Mouse (Mus musculus) intestine, embryonic 14.5 days (tissue): ENCODE measurements at regions not wholly inside any gene's neighbourhood (a gene's known extent, or its start where the extent isn't known, plus 50 kb on each side); places are given as distances from the start of the nearest gene placed in this dataset.

ENCODE experiments used
- ATAC-seq: fragments of 200-750 bp; cut with Nextera tagmentation; replicated peaks from 2 replicates; pipeline ENCODE4 v1.8.0; 2017; ENCODE audit warnings: low read depth, moderate number of reproducible peaks, moderate TSS enrichment, moderate library complexity; ENCODE audit not compliant: low FRiP score, low TSS enrichment
- DNase-seq: peaks from one replicate; pipeline ENCODE4 v3.0.0-alpha.2; 2018; ENCODE audit warnings: low spot score
- H3K27ac ChIP-seq: fragments of 300-500 bp; sonication (generic); 2 replicates; pipeline ENCODE4 v1.5.1; 2014; ENCODE audit warnings: low read depth, mild to moderate bottlenecking, control low read depth
- H3K27me3 ChIP-seq: fragments of 300-500 bp; sonication (generic); replicated peaks from 2 replicates; pipeline ENCODE4 v1.6.1; 2014; ENCODE audit warnings: low read length, control low read depth; ENCODE audit not compliant: control insufficient read depth, insufficient read depth
- H3K36me3 ChIP-seq: fragments of 300-500 bp; sonication (generic); 2 replicates; pipeline ENCODE4 v1.6.1; 2014; ENCODE audit warnings: low read length, control low read depth; ENCODE audit not compliant: control insufficient read depth, insufficient read depth
- H3K4me1 ChIP-seq: fragments of 300-500 bp; sonication (generic); replicated peaks from 2 replicates; pipeline ENCODE4 v1.6.1; 2014; ENCODE audit warnings: low read length, control low read depth, mixed read lengths; ENCODE audit not compliant: control insufficient read depth, insufficient read depth
- H3K4me2 ChIP-seq: fragments of 300-500 bp; sonication (generic); 2 replicates; pipeline ENCODE4 v1.6.1; 2014; ENCODE audit warnings: low read length
- H3K4me3 ChIP-seq: fragments of 300-500 bp; sonication (generic); 2 replicates; pipeline ENCODE4 v1.5.1; 2014; ENCODE audit warnings: low read depth, low read length, control low read depth, mixed read lengths
- H3K9ac ChIP-seq: fragments of 300-500 bp; sonication (generic); 2 replicates; pipeline ENCODE4 v1.6.1; 2014; ENCODE audit warnings: mild to moderate bottlenecking, low read length
- H3K9me3 ChIP-seq: fragments of 300-500 bp; sonication (generic); 2 replicates; pipeline ENCODE4 v1.6.1; 2016; ENCODE audit warnings: low read length, control low read depth; ENCODE audit not compliant: control insufficient read depth
- WGBS: fragments of 180-500 bp; shearing (Covaris S2); extraction: QIAGEN DNeasy Blood & Tissue Kit; methylation state at CpG from one replicate; pipeline ENCODE4 v1.1.7; 2014; 5-methylcytosine and 5-hydroxymethylcytosine counted together

DNA sequence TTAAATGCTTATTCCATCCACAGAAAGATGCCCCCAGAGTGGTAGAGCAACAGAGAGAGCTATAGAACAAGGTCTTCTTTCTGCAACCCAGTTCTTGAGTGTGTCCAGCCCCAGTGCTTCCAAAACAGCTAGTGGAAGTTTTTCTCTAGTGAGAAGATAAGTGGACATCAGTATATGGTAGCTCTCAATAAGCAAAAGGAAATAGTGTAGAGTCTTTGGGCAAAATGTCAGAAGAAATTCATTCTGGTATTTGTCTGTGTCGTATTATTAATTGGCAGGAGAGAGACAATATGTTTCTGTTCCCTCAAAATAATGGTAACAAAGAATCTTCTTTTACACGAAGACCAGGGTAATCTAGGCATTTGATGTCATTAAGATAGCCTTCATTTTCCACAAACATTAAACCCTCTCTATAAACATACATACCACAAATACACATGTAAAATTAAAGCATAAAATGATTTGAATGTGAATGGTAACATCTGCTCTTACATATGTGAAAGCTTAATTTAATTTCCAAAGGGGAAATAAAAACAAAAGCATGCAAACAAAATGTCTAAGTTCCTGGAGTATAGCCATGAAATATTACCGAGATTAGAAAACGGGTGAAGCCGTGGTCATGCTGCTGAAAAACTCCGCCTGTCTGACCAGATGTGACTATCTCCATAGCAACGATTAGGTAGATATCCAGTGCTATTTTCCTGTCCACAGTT, 342.1 kb upstream of the Thbs1 start:
- ATAC-seq: no peak
- Histone ChIP-seq H3K27ac (0 out of 2 replicates have a peak overlapping the region, but pooled peaks have one; percentile 3), H3K27me3 (no peaks in the 10 kb centered on the region), H3K4me2 (no peak overlapping the region), H3K4me1 (0 out of 2 replicates have a peak, but pooled peaks cover 8% of the 10 kb centered on the region), H3K36me3 (no peaks in the 10 kb centered on the region), H3K4me3 (no peak overlapping the region), H3K9me3 (no peaks in the 10 kb centered on the region), H3K9ac (no peak overlapping the region)
- WGBS: 40% methylated on average over 7 of the region's 7 CpGs
- no peak for DNase-seq

DNA sequence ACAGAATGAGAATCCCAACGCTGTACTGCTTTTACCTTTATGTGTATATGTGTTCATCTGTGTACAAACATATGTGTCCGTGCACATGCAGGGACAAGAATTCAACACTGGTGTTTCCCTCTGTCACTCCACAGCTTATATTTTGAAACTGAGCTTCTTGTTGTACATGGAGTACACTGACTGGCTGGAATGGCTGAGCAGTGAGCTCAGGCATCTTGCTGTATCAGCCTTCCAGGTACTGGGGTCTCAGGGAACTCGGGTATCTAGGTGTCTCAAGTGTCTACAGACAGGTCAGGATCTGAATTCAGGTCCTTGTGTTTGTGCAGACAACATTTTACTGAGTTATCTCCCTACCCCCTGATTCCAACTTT, 341.6 kb upstream of the Thbs1 start:
- no peak for DNase-seq
- WGBS: 63% methylated on average over 3 of the region's 3 CpGs
- H3K4me3 ChIP-seq: no peak overlapping the region
- no peak overlapping the region for H3K4me2 ChIP-seq
- ATAC-seq: no peak
- H3K9ac ChIP-seq: no peak overlapping the region
- H3K27me3 ChIP-seq: no peaks in the 10 kb centered on the region
- H3K9me3 ChIP-seq: no peaks in the 10 kb centered on the region
- H3K27ac ChIP-seq: 0 out of 2 replicates have a peak overlapping the region, but pooled peaks have one; percentile 3
- H3K36me3 ChIP-seq: no peaks in the 10 kb centered on the region
- 0 out of 2 replicates have a peak, but pooled peaks cover 8% of the 10 kb centered on the region for H3K4me1 ChIP-seq

DNA sequence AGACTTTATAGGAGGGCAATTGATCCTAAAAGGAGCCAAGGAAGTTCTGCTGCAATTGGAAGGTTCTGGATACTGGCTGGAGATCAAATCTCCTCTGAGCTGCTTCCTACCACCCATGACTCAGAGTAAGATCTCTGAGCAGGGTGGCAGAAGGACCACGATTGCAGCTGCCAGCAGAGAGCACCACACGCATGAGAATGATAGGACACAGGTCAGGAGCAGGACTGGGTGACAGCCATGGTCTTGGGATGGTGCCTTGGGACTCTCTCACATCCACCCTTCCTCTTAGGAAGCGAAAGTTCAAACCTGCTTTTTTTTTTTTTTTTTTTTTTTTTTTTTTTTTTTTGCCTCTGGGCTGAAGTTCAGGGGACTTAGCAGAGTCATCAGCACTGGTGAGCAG, 331.4 kb upstream of the Thbs1 start:
- WGBS: 90% methylated on average over 2 of the region's 3 CpGs
- Histone ChIP-seq H3K36me3 (no peaks in the 10 kb centered on the region), H3K4me1 (no peaks in the 10 kb centered on the region), H3K4me2 (no peak overlapping the region), H3K27me3 (no peaks in the 10 kb centered on the region), H3K9me3 (no peaks in the 10 kb centered on the region), H3K9ac (no peak overlapping the region), H3K4me3 (no peak overlapping the region), H3K27ac (no peak overlapping the region)
- DNase-seq: no peak
- ATAC-seq: no peak

DNA sequence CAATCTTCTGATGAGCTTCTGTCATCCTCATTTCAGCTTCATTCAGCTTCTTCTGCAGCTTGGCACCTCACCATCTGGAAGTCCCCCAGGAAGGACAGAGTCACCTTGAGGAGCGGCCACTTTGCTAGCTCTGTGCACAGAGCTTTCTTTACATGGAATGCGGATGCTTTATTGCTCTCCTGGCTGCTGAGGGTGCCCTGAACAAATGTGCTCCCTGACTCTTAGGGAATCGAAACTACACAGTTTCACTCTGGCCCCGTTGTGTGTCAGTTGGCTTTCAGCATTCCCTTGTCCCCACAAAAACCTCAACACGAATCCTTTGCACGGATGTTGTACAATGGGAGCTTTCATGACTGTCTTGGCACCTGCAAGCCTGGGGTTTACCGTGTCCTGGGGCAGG, 330.9 kb upstream of the Thbs1 start:
- WGBS: 77% methylated on average over 7 of the region's 7 CpGs
- Histone ChIP-seq H3K9me3 (no peaks in the 10 kb centered on the region), H3K4me1 (no peaks in the 10 kb centered on the region), H3K4me3 (no peak overlapping the region), H3K4me2 (no peak overlapping the region), H3K9ac (no peak overlapping the region), H3K27me3 (no peaks in the 10 kb centered on the region), H3K27ac (no peak overlapping the region), H3K36me3 (no peaks in the 10 kb centered on the region)
- ATAC-seq (no peak), DNase-seq (no peak)

DNA sequence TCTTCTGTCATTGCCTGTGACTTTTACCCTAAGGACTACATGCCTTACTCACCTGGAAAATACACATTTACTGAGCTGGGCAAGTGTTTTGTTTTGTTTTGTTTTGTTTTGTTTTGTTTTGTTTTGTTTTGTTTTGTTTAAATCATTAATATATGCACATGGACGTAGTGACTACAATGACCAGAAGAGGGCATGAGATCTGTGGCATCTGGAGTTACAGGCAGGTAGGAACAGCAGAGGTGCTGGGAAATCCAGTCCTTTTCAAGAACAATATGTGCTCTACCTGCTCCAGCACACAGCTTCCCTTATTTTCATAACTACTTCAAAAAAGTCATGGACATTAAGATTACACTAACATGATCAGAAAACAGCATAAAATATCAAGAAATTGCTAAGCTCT, 324.4 kb upstream of the Thbs1 start:
- H3K4me3 ChIP-seq: no peak overlapping the region
- no peaks in the 10 kb centered on the region for H3K36me3 ChIP-seq
- no peaks in the 10 kb centered on the region for H3K27me3 ChIP-seq
- H3K9me3 ChIP-seq: no peaks in the 10 kb centered on the region
- no peaks in the 10 kb centered on the region for H3K4me1 ChIP-seq
- H3K9ac ChIP-seq: no peak overlapping the region
- H3K4me2 ChIP-seq: no peak overlapping the region
- no peak for ATAC-seq
- DNase-seq: no peak
- 71% methylated on average over 1 of the region's 1 CpGs for WGBS
- no peak overlapping the region for H3K27ac ChIP-seq

DNA sequence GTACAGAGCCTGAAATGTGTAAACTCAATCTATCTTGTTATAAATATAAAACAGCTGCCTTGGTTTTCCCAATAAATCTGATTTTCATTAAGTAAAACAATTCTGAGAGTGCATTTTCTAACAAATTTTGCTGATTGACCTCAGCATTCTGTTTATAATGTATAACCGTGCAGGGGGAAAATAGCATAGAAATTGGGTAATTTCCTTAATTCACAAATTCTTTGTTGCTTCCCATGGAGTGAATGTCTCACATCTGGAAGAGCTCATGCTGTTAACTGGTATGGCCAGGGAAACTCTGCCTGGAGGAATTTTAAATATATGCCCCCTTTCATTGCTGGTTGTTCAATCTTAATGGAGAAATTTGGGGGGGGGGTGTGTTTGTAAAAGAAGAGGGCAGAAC, 317.4 kb upstream of the Thbs1 start:
- Histone ChIP-seq H3K9me3 (no peaks in the 10 kb centered on the region), H3K27ac (no peak overlapping the region), H3K4me1 (no peaks in the 10 kb centered on the region), H3K4me2 (no peak overlapping the region), H3K36me3 (no peaks in the 10 kb centered on the region), H3K4me3 (no peak overlapping the region), H3K9ac (no peak overlapping the region), H3K27me3 (no peaks in the 10 kb centered on the region)
- ATAC-seq (no peak), DNase-seq (no peak)
- WGBS: 65% methylated on average over 1 of the region's 1 CpGs

DNA sequence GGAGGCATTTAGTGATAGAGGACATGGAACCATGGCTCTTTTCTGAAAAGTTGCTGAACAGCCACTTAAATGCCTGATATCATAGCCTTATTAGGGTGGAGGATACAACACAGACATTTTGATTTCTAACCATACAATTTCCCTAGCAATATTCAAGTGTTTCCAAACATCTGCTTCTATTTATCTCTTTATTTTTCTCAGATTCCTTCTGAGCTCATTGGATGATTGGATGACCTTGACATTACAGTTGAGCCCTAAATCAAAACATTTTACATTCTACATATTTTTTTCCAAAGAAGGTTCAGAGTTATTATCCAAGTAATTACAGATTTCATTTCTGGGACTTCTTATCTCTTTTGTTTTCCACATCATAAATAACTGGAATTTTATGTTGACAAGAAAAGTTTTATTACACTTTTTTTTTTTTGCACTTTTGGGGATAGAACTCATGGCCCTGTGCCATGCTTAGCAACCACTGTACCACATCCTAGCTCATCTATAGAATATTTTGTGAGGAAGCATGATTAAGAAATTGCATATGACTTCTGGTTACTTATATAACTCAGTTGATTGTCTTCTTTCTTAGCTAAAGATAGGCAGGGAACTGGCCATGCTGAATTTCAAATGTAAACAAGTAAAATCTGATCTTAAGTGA, 309.6 kb upstream of the Thbs1 start:
- H3K9ac ChIP-seq: no peak overlapping the region
- no peaks in the 10 kb centered on the region for H3K36me3 ChIP-seq
- H3K4me2 ChIP-seq: no peak overlapping the region
- DNase-seq: no peak
- H3K27me3 ChIP-seq: no peaks in the 10 kb centered on the region
- H3K9me3 ChIP-seq: no peaks in the 10 kb centered on the region
- H3K27ac ChIP-seq: no peak overlapping the region
- H3K4me1 ChIP-seq: no peaks in the 10 kb centered on the region
- H3K4me3 ChIP-seq: no peak overlapping the region
- ATAC-seq: no peak

DNA sequence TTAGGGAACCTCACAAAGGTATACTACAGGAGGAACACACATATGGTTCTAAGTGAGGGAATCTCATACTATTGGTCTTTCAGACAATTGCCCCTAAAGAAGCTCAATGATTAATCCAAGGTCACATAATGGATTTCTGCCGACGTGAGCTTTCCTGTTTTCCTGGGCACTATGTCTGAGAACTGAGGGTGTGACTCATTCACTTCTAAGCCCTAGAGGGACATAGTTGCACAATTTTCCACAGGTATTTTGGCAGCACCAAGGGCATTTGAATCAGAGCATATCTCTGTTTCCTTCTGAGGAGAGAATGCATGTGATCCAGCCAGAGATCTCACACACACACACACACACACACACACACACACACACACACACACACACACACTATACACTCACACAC, 309.0 kb upstream of the Thbs1 start:
- H3K4me2 ChIP-seq: no peak overlapping the region
- H3K4me3 ChIP-seq: no peak overlapping the region
- H3K4me1 ChIP-seq: no peaks in the 10 kb centered on the region
- H3K27me3 ChIP-seq: no peaks in the 10 kb centered on the region
- no peak overlapping the region for H3K27ac ChIP-seq
- H3K9me3 ChIP-seq: no peaks in the 10 kb centered on the region
- WGBS: 52% methylated on average over 2 of the region's 2 CpGs
- ATAC-seq (no peak), DNase-seq (no peak)
- no peak overlapping the region for H3K9ac ChIP-seq
- H3K36me3 ChIP-seq: no peaks in the 10 kb centered on the region

DNA sequence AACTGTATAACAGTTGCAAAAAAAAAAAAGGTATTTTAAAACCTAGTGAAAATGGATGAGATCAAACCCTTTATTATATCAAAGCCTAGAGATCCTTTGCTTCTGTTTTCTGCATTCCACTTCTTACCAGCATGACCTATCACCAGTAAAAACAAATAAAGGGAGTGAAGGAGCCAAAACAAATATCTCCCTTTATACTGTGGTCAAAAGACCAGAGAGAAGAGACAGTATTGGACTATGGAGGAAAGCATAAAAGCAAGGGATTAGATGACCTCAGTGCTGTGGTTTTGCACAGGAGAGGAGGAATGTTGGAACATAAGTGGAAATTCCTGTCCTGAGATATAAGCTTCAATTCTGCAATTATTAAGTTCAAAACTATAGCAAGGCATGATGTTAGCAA, 307.0 kb upstream of the Thbs1 start:
- Histone ChIP-seq H3K27me3 (no peaks in the 10 kb centered on the region), H3K4me2 (no peak overlapping the region), H3K36me3 (no peaks in the 10 kb centered on the region), H3K9me3 (no peaks in the 10 kb centered on the region), H3K9ac (no peak overlapping the region), H3K27ac (no peak overlapping the region), H3K4me3 (no peak overlapping the region), H3K4me1 (no peaks in the 10 kb centered on the region)
- no peak for ATAC-seq
- DNase-seq: no peak
